Mouse (Mus musculus) midbrain, embryonic 15.5 days (tissue): ENCODE data around the gene Ddx39b. TPM values are rescaled to one million over a fixed set of nuclear protein-coding genes. Genes with fewer than 3 reads are reported as not detected.
A peak's percentile ranks its signal among the peaks of the same experiment; 100 is the strongest.

Source experiments
- ATAC-seq: fragments of 200-750 bp; cut with Nextera tagmentation; replicated peaks from 2 replicates; pipeline ENCODE4 v1.8.0; 2017; ENCODE audit warnings: moderate TSS enrichment
- H3K27ac ChIP-seq: fragments of 300-500 bp; sonication (generic); 2 replicates; pipeline ENCODE4 v1.5.1; 2015; ENCODE audit warnings: mild to moderate bottlenecking, inconsistent platforms
- H3K27me3 ChIP-seq: fragments of 300-500 bp; sonication (generic); replicated peaks from 2 replicates; pipeline ENCODE4 v1.6.1; 2015; ENCODE audit warnings: inconsistent platforms
- H3K36me3 ChIP-seq: fragments of 300-500 bp; sonication (generic); replicated peaks from 2 replicates; pipeline ENCODE4 v1.6.1; 2015; ENCODE audit warnings: inconsistent platforms
- H3K4me1 ChIP-seq: fragments of 300-500 bp; sonication (generic); 2 replicates; pipeline ENCODE4 v1.6.1; 2015; ENCODE audit warnings: inconsistent platforms
- H3K4me2 ChIP-seq: fragments of 300-500 bp; sonication (generic); 2 replicates; pipeline ENCODE4 v1.6.1; 2015; ENCODE audit warnings: inconsistent platforms, mild to moderate bottlenecking, moderate library complexity
- H3K4me3 ChIP-seq: fragments of 300-500 bp; sonication (generic); 2 replicates; pipeline ENCODE4 v1.5.1; 2015; ENCODE audit warnings: mild to moderate bottlenecking, inconsistent platforms
- H3K9ac ChIP-seq: fragments of 300-500 bp; sonication (generic); 2 replicates; pipeline ENCODE4 v1.6.1; 2015; ENCODE audit warnings: mild to moderate bottlenecking, inconsistent platforms
- H3K9me3 ChIP-seq: fragments of 300-500 bp; sonication (generic); 2 replicates; pipeline ENCODE4 v1.6.1; 2016; ENCODE audit warnings: inconsistent platforms
- WGBS: fragments of 180-500 bp; shearing (Covaris S2); methylation state at CpG from one replicate; pipeline ENCODE4 v1.1.7; 2015; ENCODE audit warnings: mixed read lengths; 5-methylcytosine and 5-hydroxymethylcytosine counted together
- polyA plus RNA-seq: library from polyadenylated mRNA; unstranded; fragments of >200 nt; fragmentation: Nextera tagmentation; extraction: Ambion mirVana; gene quantifications from 2 replicates; pipeline ENCODE4 v1.2.1, GENCODE M21; 2015

Gene Ddx39b
- polyA plus RNA-seq, 1 experiment from 2014 or later = 379 TPM

DNA sequence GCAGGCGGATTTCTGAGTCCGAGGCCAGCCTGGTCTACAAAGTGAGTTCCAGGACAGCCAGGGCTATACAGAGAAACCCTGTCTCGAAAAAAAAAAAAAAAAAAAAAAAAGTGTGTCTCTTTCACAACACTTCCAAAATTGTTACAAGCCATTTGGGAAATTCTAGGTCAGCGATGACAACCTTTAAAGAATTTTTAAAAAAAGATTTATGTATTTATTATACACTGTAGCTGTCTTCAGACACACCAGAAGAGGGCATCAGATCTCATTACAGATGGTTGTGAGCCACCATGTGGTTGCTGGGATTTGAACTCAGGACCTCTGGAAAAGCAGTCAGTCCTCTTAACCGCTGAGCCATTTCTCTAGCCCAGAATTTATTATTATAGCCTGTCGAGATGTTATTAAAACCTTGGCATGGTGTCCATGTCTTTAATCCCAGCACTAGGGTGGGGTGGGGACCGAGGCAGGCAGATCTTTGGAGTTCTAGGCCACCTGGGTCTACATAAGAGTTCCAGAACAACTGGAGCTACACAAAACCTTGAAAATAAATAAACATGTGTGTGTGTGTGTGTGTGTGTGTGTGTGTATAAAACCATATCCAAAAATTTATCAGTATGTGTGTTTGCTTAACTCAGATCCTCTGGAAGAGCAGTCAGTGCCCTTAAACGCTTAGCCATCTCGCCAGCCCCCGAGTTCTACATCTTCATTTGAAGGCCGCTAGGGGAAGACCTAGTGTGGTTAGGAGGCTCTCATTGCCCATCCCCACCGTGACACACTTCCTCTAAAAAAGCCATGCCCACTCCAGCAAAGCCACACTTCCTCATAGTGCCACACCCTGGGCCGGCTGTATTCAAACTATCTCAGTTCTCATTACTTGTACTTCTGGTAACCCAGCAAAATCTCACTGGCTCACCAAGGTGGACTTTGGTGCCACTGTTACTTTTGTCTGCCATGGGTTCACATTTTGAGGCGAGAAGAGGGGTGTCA is 17.2 kb downstream of the Ddx39b start:
- no peak for ATAC-seq
- 60% methylated on average over 13 of the region's 14 CpGs for WGBS
- peak overlapping the region; percentile 34; the same call in 1 of the 2 replicates for H3K4me2 ChIP-seq
- H3K9ac ChIP-seq = no peak overlapping the region
- peaks cover 7% of the 10 kb centered on the region for H3K4me1 ChIP-seq
- H3K36me3 ChIP-seq = peaks cover 6% of the 10 kb centered on the region
- no peaks in the 10 kb centered on the region for H3K9me3 ChIP-seq
- 0 out of 2 replicates have a peak, but pooled peaks cover 8% of the 10 kb centered on the region for H3K27me3 ChIP-seq
- no peak overlapping the region for H3K4me3 ChIP-seq
- H3K27ac ChIP-seq = no peak overlapping the region

DNA sequence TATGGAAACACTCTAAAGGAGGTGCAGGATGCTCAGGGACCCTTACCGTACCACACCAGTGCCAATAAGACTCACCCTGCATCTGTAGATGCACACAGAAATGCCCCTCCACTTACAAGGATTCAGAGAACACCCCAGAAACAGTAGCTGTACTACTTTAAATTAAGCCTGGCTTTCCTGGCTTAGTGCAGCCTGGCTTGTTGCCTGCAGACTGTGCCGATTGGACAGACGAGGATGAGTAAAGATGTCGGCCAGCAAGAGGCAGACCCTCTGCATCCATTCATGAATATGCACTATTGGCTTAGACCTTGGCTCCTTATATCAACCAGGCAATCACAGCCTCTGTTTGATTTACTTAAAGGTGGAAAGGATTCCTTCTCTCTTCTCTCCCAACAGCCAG is 18.1 kb downstream of the Ddx39b start:
- peaks cover 12% of the 10 kb centered on the region; the same call in 1 of the 2 replicates for H3K27me3 ChIP-seq
- H3K27ac ChIP-seq = no peak overlapping the region
- no peaks in the 10 kb centered on the region for H3K9me3 ChIP-seq
- H3K4me1 ChIP-seq = peaks cover 8% of the 10 kb centered on the region
- H3K36me3 ChIP-seq = no peaks in the 10 kb centered on the region
- no peak overlapping the region for H3K4me2 ChIP-seq
- ATAC-seq = no peak
- H3K9ac ChIP-seq = no peak overlapping the region
- H3K4me3 ChIP-seq = no peak overlapping the region
- WGBS = 71% methylated on average over 4 of the region's 4 CpGs

DNA sequence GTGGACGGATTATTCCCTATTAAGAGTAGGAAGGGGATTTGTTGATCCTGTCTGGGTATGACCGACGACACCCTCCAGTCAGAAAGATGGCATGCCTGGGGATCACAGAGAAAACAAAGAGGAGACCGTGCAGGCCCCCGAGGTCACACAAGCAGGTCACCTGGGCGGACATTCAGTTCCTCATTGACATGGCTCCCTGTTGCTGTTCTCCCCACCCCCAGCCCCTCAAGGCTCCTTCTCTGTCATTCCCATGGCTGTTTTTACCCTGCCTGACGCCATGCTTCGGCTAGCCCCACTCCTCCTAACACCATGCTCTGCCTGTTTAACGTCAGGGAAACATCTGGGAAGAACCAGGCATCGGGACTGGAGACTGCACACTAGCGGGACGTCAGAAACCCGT is 20.1 kb downstream of the Ddx39b start:
- 71% methylated on average over 13 of the region's 13 CpGs for WGBS
- Histone ChIP-seq H3K9me3 (no peaks in the 10 kb centered on the region), H3K27me3 (peaks cover 12% of the 10 kb centered on the region; the same call in 1 of the 2 replicates), H3K9ac (no peak overlapping the region), H3K4me3 (no peak overlapping the region), H3K4me1 (peaks cover 8% of the 10 kb centered on the region), H3K36me3 (no peaks in the 10 kb centered on the region), H3K27ac (no peak overlapping the region), H3K4me2 (no peak overlapping the region)
- ATAC-seq = no peak

GRCm38 (mm10) chr17:35262664-35263522 is 21.3 kb downstream of the Ddx39b start, which contains the start of gene H2-D1:
TSS of gene H2-D1 (plus strand) at chr17:35262730.
- Histone ChIP-seq H3K36me3 (no peaks in the 10 kb centered on the region), H3K4me3 (peak within 1 kb of the TSS; percentile 69), H3K27me3 (peaks cover 12% of the 10 kb centered on the region; the same call in 1 of the 2 replicates), H3K4me2 (peak within 1 kb of the TSS; percentile 94), H3K27ac (no peak within 1 kb of the TSS), H3K9me3 (no peaks in the 10 kb centered on the region), H3K9ac (peak within 1 kb of the TSS; percentile 55), H3K4me1 (peaks cover 6% of the 10 kb centered on the region)
- peak; percentile 95 for ATAC-seq
- WGBS = 1% methylated on average over 68 of the region's 73 CpGs

DNA sequence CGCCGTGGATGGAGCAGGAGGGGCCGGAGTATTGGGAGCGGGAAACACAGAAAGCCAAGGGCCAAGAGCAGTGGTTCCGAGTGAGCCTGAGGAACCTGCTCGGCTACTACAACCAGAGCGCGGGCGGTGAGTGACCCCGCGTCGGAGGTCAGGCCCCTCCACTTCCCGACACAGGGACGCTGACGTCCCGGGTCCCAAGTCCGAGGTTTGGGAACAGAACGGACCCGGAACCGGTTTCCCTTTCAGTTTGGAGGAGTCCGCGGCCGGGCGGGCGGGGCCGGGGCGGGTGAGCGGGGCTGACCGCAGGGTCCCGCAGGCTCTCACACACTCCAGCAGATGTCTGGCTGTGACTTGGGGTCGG is 22.0 kb downstream of the Ddx39b start:
- Histone ChIP-seq H3K36me3 (no peaks in the 10 kb centered on the region), H3K4me1 (peaks cover 4% of the 10 kb centered on the region), H3K27me3 (peaks cover 12% of the 10 kb centered on the region; the same call in 1 of the 2 replicates), H3K27ac (no peak overlapping the region), H3K4me2 (peak overlapping the region; percentile 94), H3K9me3 (no peaks in the 10 kb centered on the region), H3K9ac (peak overlapping the region; percentile 55), H3K4me3 (peak overlapping the region; percentile 69)
- ATAC-seq = peak; percentile 47
- WGBS = 1% methylated on average over 30 of the region's 31 CpGs

DNA sequence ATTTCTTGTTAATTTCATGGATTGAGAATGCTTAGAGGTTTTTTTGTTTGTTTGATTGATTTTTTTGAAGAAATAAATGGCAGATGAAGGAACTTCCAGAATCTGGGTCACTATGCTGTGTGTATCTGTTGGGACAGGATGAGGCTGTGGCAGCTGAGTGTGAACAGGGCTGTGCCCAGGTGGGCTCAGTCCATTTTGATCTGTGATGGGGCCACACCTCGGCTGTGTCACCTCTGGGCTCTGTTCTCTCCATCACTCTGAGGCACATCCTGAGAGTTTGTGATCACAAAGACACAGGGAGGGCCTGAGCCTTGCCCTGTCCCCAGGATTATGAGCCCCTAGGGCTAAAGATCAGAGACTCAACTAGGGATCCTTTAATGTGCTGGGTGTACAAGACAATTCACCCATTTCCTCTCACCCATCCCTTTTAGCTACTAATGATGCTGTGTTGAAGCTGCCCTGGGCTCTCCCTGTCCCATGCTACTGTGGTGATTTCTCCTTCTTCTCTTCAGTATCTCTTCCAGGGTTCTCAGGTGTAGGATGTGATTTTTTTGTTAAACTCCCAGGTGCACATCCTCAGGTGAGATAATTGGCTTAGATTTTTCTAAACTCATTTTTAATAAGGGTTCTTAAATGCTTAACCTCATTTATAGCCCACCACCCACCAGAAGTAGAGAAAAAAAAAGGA is 26.0 kb downstream of the Ddx39b start:
- H3K27me3 ChIP-seq = peaks cover 4% of the 10 kb centered on the region; the same call in 1 of the 2 replicates
- H3K27ac ChIP-seq = no peak overlapping the region
- H3K9ac ChIP-seq = no peak overlapping the region
- 78% methylated on average over 1 of the region's 1 CpGs for WGBS
- H3K36me3 ChIP-seq = no peaks in the 10 kb centered on the region
- no peak overlapping the region for H3K4me2 ChIP-seq
- H3K4me3 ChIP-seq = no peak overlapping the region
- H3K4me1 ChIP-seq = peaks cover 4% of the 10 kb centered on the region
- no peak for ATAC-seq
- H3K9me3 ChIP-seq = no peaks in the 10 kb centered on the region

DNA sequence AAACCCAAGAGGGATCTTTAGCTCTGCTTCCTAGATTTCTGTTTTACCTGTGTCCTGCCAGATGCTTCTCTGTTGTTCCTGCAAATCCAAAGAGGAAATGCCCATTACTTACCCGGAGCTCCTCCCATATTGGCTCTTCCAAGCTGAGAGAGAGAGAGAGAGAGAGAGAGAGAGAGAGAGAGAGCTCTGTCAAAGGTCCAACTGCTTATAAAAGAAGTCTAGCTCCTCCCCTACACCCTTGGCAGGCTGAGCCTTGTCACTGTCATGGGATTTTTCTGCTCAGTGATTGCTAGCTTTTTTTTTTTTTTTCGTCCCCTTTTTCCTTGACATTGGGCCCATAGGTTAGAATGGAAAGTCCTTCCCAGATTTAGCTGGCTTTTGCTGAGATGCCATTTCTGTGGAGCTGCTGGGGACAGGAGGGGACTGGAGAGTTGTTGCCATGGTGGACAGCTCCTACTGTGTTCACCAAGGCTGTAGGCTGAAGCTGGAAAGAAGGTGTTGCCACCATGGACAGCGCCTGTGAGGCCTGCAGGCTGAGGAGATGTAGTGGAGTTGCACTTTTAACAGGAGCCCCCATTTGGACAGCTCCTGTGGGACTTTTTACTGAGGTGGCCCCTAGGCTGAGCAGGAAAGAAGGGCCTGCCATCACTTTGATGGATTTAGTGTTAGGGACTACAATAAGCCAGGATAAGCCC is 28.3 kb downstream of the Ddx39b start:
- Histone ChIP-seq H3K9me3 (no peaks in the 10 kb centered on the region), H3K4me2 (no peak overlapping the region)

DNA sequence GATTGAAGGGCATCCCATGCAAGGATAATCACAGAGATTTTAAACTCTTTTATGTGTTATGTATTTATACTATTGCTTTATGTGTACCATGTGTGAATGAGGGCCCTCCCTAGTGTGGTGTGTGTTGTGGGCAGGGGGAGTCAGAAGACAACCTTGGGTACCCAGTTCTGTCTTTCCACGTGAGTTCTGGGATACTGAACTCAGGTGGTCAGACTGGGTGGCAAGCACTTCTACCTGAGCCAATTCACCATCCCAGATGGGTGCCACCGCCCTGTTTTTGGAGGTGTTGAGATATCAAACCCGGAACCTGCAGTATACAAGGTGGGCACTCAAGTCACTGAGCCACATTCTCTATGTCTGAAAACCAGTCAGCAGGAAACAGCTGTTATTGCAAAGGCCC is 30.7 kb downstream of the Ddx39b start:
- Histone ChIP-seq H3K4me1 (no peaks in the 10 kb centered on the region), H3K4me2 (no peak overlapping the region), H3K27me3 (no peaks in the 10 kb centered on the region; the same call in 1 of the 2 replicates), H3K9ac (no peak overlapping the region), H3K4me3 (no peak overlapping the region), H3K27ac (no peak overlapping the region), H3K36me3 (no peaks in the 10 kb centered on the region), H3K9me3 (no peaks in the 10 kb centered on the region)
- 65% methylated on average over 3 of the region's 3 CpGs for WGBS
- ATAC-seq = no peak

More for the DNA sequence above, 28.3 kb downstream of the Ddx39b start:
- Histone ChIP-seq H3K27ac (no peak overlapping the region), H3K4me3 (no peak overlapping the region), H3K4me1 (no peaks in the 10 kb centered on the region), H3K36me3 (no peaks in the 10 kb centered on the region), H3K9ac (no peak overlapping the region), H3K27me3 (no peaks in the 10 kb centered on the region)
- WGBS = 29% methylated on average over 3 of the region's 3 CpGs
- ATAC-seq = no peak

DNA sequence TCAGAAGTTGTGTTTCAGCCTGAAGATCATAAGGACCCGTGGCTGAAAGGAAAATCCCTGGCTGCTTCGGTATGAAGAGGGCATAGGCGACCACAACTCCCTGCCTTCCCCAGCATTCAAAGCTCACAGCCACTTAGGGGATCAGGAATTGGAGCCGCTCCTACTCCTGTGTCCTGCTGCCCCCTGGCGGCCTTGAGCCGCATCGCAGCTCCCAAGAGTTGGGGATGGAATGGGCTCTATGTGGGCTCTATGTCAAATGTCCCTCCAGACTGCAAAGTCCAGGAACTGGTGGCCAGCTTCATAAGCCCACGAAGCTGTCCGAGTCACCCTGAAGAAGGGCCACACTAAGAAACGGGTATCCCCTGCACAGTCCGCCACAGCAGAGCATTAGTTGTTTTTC is 33.2 kb downstream of the Ddx39b start:
- no peak overlapping the region for H3K4me3 ChIP-seq
- peak; percentile 62; the same call in 1 of the 2 replicates for ATAC-seq
- no peak overlapping the region for H3K9ac ChIP-seq
- H3K4me1 ChIP-seq = no peaks in the 10 kb centered on the region
- no peaks in the 10 kb centered on the region for H3K9me3 ChIP-seq
- WGBS = 7% methylated on average over 11 of the region's 11 CpGs
- H3K27ac ChIP-seq = no peak overlapping the region
- H3K4me2 ChIP-seq = no peak overlapping the region
- H3K27me3 ChIP-seq = no peaks in the 10 kb centered on the region; the same call in 1 of the 2 replicates
- H3K36me3 ChIP-seq = no peaks in the 10 kb centered on the region

DNA sequence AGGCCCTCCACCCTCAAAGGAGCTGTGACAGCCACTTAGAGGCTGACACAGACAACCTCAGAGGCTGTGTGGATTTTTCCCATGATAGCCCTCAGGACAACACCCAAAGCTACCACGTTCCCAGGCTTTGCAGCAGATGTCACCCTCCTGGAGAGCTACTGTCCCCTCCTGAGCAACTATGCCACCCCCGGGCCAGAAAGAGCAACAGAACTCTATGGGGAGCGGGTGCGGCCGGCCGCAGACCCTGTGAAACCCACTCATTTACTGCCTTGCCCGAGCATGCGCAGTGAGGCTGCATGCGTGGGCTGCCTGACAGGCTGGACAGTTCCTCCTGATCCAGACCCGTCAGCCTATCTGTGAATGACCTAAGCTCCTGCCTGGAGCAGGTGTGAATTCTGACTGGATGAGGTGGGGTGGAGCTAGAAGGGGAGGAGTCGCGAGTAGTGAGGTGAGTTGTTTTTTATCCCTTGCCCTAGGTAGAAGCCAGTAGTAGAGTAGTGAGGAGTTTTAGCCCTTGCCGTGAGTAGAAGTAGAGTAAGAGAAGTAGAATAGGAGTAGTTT is 34.8 kb downstream of the Ddx39b start:
- H3K27me3 ChIP-seq = no peaks in the 10 kb centered on the region; the same call in 1 of the 2 replicates
- H3K27ac ChIP-seq = no peak overlapping the region
- H3K4me1 ChIP-seq = no peaks in the 10 kb centered on the region
- ATAC-seq = no peak
- H3K36me3 ChIP-seq = no peaks in the 10 kb centered on the region
- 32% methylated on average over 13 of the region's 13 CpGs for WGBS
- 0 out of 2 replicates have a peak overlapping the region, but pooled peaks have one; percentile 21 for H3K9ac ChIP-seq
- H3K4me2 ChIP-seq = peak overlapping the region; percentile 31
- H3K4me3 ChIP-seq = no peak overlapping the region
- H3K9me3 ChIP-seq = no peaks in the 10 kb centered on the region

DNA sequence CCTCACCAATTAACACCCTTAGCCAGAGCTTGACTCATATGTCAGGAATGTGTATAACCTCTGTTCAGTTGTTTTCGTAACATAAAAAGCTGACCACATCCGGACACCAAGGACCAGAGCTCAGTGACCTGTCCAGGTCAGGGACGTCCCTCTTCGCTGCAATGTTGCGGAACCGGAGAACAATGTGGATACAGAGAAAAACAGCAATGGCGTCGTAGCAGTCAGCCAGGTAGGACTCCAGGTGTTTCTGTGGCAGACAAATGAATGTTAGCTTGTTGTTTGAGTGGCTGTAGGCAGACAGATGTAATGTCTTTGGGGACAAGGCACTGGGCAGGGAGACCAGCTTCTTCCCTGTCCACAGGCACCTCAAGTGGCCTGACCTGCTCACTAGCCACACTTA is 36.5 kb downstream of the Ddx39b start:
- no peaks in the 10 kb centered on the region; the same call in 1 of the 2 replicates for H3K27me3 ChIP-seq
- H3K36me3 ChIP-seq = no peaks in the 10 kb centered on the region
- WGBS = 85% methylated on average over 8 of the region's 8 CpGs
- no peak overlapping the region for H3K4me3 ChIP-seq
- no peaks in the 10 kb centered on the region for H3K9me3 ChIP-seq
- H3K4me1 ChIP-seq = no peaks in the 10 kb centered on the region
- H3K4me2 ChIP-seq = no peak overlapping the region
- H3K9ac ChIP-seq = no peak overlapping the region
- H3K27ac ChIP-seq = no peak overlapping the region
- no peak for ATAC-seq
